Mouse (Mus musculus): ENCODE measurements around the gene Bub3.

GRCm38 (mm10) chr7:131604946-131605345 is 44.9 kb downstream of the Bub3 start:
- TF ChIP-seq POLR2A (IDR thresholded peaks at IDR 0.05; ENCODE audit: borderline replicate concordance, extremely low read depth, low read depth, low read length) (no peak), CTCF (IDR thresholded peaks at IDR 0.05; ENCODE audit: insufficient read depth, low read length) (no peak)

Measured in lung, adult 2 months (tissue).